Mouse (Mus musculus): ENCODE measurements at regions not wholly inside any gene's neighbourhood (a gene's known extent, or its start where the extent isn't known, plus 50 kb on each side); places are given as distances from the start of the nearest gene placed in this dataset.

DNA sequence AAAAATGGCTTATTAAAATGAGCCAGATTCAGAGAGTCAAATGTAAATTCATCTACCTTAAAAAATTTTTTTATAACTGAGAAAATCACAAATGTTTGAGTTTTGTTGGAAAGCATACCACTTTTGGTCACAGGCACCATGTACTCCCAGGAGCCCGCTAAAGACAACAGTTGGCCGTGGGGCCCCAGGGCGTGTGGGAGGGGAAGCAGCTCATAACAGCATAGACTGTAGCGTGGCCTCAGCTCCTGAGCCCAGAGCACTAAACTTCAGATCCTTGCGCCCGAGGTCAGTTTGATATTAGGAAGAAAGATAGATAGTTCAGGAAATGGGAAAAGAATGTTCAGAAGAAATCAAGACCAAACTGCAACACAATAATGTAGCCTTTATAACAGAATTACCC, 145.8 kb upstream of the Sox5 start:
- TF ChIP-seq CTCF (IDR thresholded peaks at IDR 0.05; ENCODE audit: borderline replicate concordance, insufficient read depth, low read depth, low read length) (no peak), POLR2A (IDR thresholded peaks at IDR 0.05; ENCODE audit: borderline replicate concordance, insufficient read depth, low read length) (no peak)
